Comparison of ENCODE assay signal across 8 mouse cellular contexts in the genomic region with DNA sequence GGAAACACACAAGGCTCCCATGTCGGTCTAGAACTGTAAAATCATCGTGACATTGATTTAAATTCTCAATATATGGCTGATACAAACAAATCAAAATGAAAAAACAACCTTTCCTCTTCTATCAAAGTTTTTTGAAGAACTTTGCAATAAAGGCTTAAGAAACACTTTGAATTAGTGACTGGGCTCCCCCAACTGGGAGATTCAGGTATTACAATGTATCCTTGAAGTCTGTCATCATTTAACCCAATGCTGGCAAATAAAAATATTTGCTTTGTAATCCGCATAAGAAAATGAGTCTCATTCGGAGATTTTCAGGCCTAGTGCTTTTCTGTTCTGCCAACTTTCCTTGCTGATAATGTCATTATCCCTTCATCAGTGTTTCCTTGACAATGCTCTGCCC.
A peak's percentile ranks its signal among the peaks of the same experiment; 100 is the strongest.
DNase-seq lines count a peak whose midpoint lies in the region; ATAC-seq and TF ChIP-seq lines count a peak whose summit lies in the region.

No protein-coding gene starts in this region.

- no peaks in the 10 kb centered on the region for H3K4me1 ChIP-seq in heart, postnatal 0 days (ENCODE audit: control insufficient read depth, insufficient read depth)
- H3K4me1 ChIP-seq in neural tube, embryonic 11.5 days (ENCODE audit: control insufficient read depth, insufficient read depth, low read length) = no peaks in the 10 kb centered on the region
- no peaks in the 10 kb centered on the region for H3K4me1 ChIP-seq in neural tube, embryonic 15.5 days
- peaks cover 3% of the 10 kb centered on the region; the same call in 1 of the 2 replicates for H3K4me1 ChIP-seq in hindbrain, embryonic 16.5 days (ENCODE audit: control insufficient read depth, insufficient read depth, low read depth, low read length)

- no peak for TF ChIP-seq EP300 in heart, postnatal 0 days (IDR thresholded peaks at IDR 0.05; ENCODE audit: low read depth)

- peak; percentile 55 for TF ChIP-seq CTCF in heart, postnatal 0 days (IDR thresholded peaks at IDR 0.05; ENCODE audit: low read depth)
- TF ChIP-seq CTCF in left cerebral cortex, adult 2 months (IDR thresholded peaks at IDR 0.05) = peak; percentile 81

- WGBS in heart, postnatal 0 days = 23% methylated on average over 4 of the region's 4 CpGs
- WGBS in neural tube, embryonic 11.5 days = 32% methylated on average over 4 of the region's 4 CpGs
- WGBS in neural tube, embryonic 15.5 days = 32% methylated on average over 4 of the region's 4 CpGs
- 28% methylated on average over 4 of the region's 4 CpGs for WGBS in hindbrain, embryonic 16.5 days

- H3K27me3 ChIP-seq in heart, postnatal 0 days (ENCODE audit: control insufficient read depth, insufficient read depth, low read length) = no peaks in the 10 kb centered on the region
- H3K27me3 ChIP-seq in neural tube, embryonic 11.5 days (ENCODE audit: control insufficient read depth, insufficient read depth, low read length) = no peaks in the 10 kb centered on the region
- 0 out of 2 replicates have a peak, but pooled peaks cover 3% of the 10 kb centered on the region for H3K27me3 ChIP-seq in neural tube, embryonic 15.5 days (replicated peaks)
- no peaks in the 10 kb centered on the region for H3K27me3 ChIP-seq in hindbrain, embryonic 16.5 days (replicated peaks; ENCODE audit: control insufficient read depth, insufficient read depth, low read length)

- no peak overlapping the region for H3K27ac ChIP-seq in heart, postnatal 0 days (ENCODE audit: low read depth)
- H3K27ac ChIP-seq in neural tube, embryonic 11.5 days (ENCODE audit: low read depth, low read length) = no peak overlapping the region
- H3K27ac ChIP-seq in neural tube, embryonic 15.5 days (replicated peaks) = no peak overlapping the region
- H3K27ac ChIP-seq in left cerebral cortex, adult 2 months = no peak overlapping the region
- H3K27ac ChIP-seq in hindbrain, embryonic 16.5 days (ENCODE audit: low read depth, low read length) = no peak overlapping the region

- ATAC-seq in heart, postnatal 0 days (ENCODE audit: insufficient read depth, low read depth) = no peak
- ATAC-seq in neural tube, embryonic 11.5 days (ENCODE audit: insufficient read depth, low FRiP score, low TSS enrichment) = no peak
- ATAC-seq in neural tube, embryonic 15.5 days (ENCODE audit: low FRiP score) = no peak
- no peak for ATAC-seq in granulocyte monocyte progenitor cell, adult 5-6 weeks (replicated peaks; ENCODE audit: poor library complexity, severe bottlenecking)
- no peak for ATAC-seq in hindbrain, embryonic 16.5 days

- H3K9ac ChIP-seq in heart, postnatal 0 days (replicated peaks; ENCODE audit: low read depth, low read length) = no peak overlapping the region
- H3K9ac ChIP-seq in neural tube, embryonic 11.5 days (ENCODE audit: low read length) = no peak overlapping the region
- no peak overlapping the region for H3K9ac ChIP-seq in neural tube, embryonic 15.5 days (replicated peaks)
- no peak overlapping the region for H3K9ac ChIP-seq in hindbrain, embryonic 16.5 days (ENCODE audit: low read depth, low read length)

- peak; percentile 11 for DNase-seq in heart, postnatal 0 days (ENCODE audit: low spot score)
- no peak for DNase-seq in heart, postnatal 25 days (ENCODE audit: low spot score)
- peak; percentile 24 for DNase-seq in neural tube, embryonic 11.5 days (ENCODE audit: low spot score)
- peak; percentile 10 for DNase-seq in c-Kit-positive CD71-negative TER-119-negative erythroid progenitor cells, embryonic 14.5 days (ENCODE audit: low read depth)
- DNase-seq in left cerebral cortex, adult 2 months (ENCODE audit: extremely low spot score in 1 of 2, low spot score in 2 of 2) = peak; percentile 25 to 46

- no peaks in the 10 kb centered on the region for H3K36me3 ChIP-seq in heart, postnatal 0 days (replicated peaks; ENCODE audit: control insufficient read depth, insufficient read depth, low read length)
- no peaks in the 10 kb centered on the region for H3K36me3 ChIP-seq in neural tube, embryonic 11.5 days (ENCODE audit: control insufficient read depth, insufficient read depth, low read length)
- H3K36me3 ChIP-seq in neural tube, embryonic 15.5 days = no peaks in the 10 kb centered on the region
- no peaks in the 10 kb centered on the region for H3K36me3 ChIP-seq in hindbrain, embryonic 16.5 days (ENCODE audit: control insufficient read depth, insufficient read depth, low read length)

- H3K4me2 ChIP-seq in heart, postnatal 0 days (ENCODE audit: low read depth, low read length) = no peak overlapping the region
- H3K4me2 ChIP-seq in neural tube, embryonic 11.5 days (ENCODE audit: low read depth) = no peak overlapping the region
- H3K4me2 ChIP-seq in neural tube, embryonic 15.5 days = no peak overlapping the region
- no peak overlapping the region for H3K4me2 ChIP-seq in hindbrain, embryonic 16.5 days (ENCODE audit: low read length)

- intact Hi-C loops in heart, postnatal 25 days (cut with DNase I) = no loop called here
- intact Hi-C loops in left cerebral cortex, adult 2 months (cut with DNase I) = loop anchor here (5.0 kb wide), 2 partner anchors 1752 to 1922 kb away; no protein-coding TSS in a partner anchor

- H3K9me3 ChIP-seq in heart, postnatal 0 days (replicated peaks; ENCODE audit: control insufficient read depth, low read length) = no peaks in the 10 kb centered on the region
- no peaks in the 10 kb centered on the region for H3K9me3 ChIP-seq in neural tube, embryonic 11.5 days (ENCODE audit: control insufficient read depth, low read length)
- no peaks in the 10 kb centered on the region for H3K9me3 ChIP-seq in neural tube, embryonic 15.5 days (replicated peaks)
- no peaks in the 10 kb centered on the region for H3K9me3 ChIP-seq in hindbrain, embryonic 16.5 days (ENCODE audit: control insufficient read depth, low read length)

- H3K4me3 ChIP-seq in heart, postnatal 0 days (ENCODE audit: low read depth, low read length) = no peak overlapping the region
- no peak overlapping the region for H3K4me3 ChIP-seq in neural tube, embryonic 11.5 days (ENCODE audit: low read depth, low read length)
- H3K4me3 ChIP-seq in neural tube, embryonic 15.5 days (replicated peaks) = no peak overlapping the region
- H3K4me3 ChIP-seq in left cerebral cortex, adult 2 months = no peak overlapping the region
- H3K4me3 ChIP-seq in hindbrain, embryonic 16.5 days (ENCODE audit: low read length) = no peak overlapping the region
